Mouse (Mus musculus) hindbrain, embryonic 12.5 days (tissue): ENCODE data around the gene Cop1. TPM values are rescaled to one million over a fixed set of nuclear protein-coding genes. Genes with fewer than 3 reads are reported as not detected.

Source experiments
- ATAC-seq: fragments of 200-750 bp; cut with Nextera tagmentation; 2 replicates; pipeline ENCODE4 v1.8.0; 2017; ENCODE audit warnings: moderate TSS enrichment; ENCODE audit not compliant: low FRiP score
- H3K27ac ChIP-seq: fragments of 300-500 bp; sonication (generic); 2 replicates; pipeline ENCODE4 v1.5.1; 2016; ENCODE audit warnings: mild to moderate bottlenecking
- H3K27me3 ChIP-seq: fragments of 300-500 bp; sonication (generic); 2 replicates; pipeline ENCODE4 v1.6.1; 2016; ENCODE audit warnings: mild to moderate bottlenecking
- H3K36me3 ChIP-seq: fragments of 300-500 bp; sonication (generic); 2 replicates; pipeline ENCODE4 v1.6.1; 2016; ENCODE audit warnings: mild to moderate bottlenecking
- H3K4me1 ChIP-seq: fragments of 300-500 bp; sonication (generic); 2 replicates; pipeline ENCODE4 v1.6.1; 2016
- H3K4me2 ChIP-seq: fragments of 300-500 bp; sonication (generic); replicated peaks from 2 replicates; pipeline ENCODE4 v1.6.1; 2016; ENCODE audit warnings: mild to moderate bottlenecking
- H3K4me3 ChIP-seq: fragments of 300-500 bp; sonication (generic); 2 replicates; pipeline ENCODE4 v1.5.1; 2016; ENCODE audit warnings: mild to moderate bottlenecking
- H3K9ac ChIP-seq: fragments of 300-500 bp; sonication (generic); 2 replicates; pipeline ENCODE4 v1.6.1; 2016; ENCODE audit warnings: mild to moderate bottlenecking, moderate library complexity
- H3K9me3 ChIP-seq: fragments of 300-500 bp; sonication (generic); replicated peaks from 2 replicates; pipeline ENCODE4 v1.6.1; 2016; ENCODE audit warnings: mild to moderate bottlenecking
- WGBS: fragments of 180-500 bp; shearing (Covaris S2); methylation state at CpG from one replicate; pipeline ENCODE4 v1.1.7; 2016; 5-methylcytosine and 5-hydroxymethylcytosine counted together
- polyA plus RNA-seq: library from polyadenylated mRNA; unstranded; fragments of >200 nt; fragmentation: Nextera tagmentation; extraction: Ambion mirVana; gene quantifications from 2 replicates; pipeline ENCODE4 v1.2.1, GENCODE M21; 2016

The Cop1 gene
- polyA plus RNA-seq, 1 experiment from 2014 or later, result 151 TPM

- ATAC-seq, result no peak
- 73% methylated on average over 2 of the region's 2 CpGs for WGBS
- H3K4me3 ChIP-seq, result no peak overlapping the region
- H3K9me3 ChIP-seq, result no peaks in the 10 kb centered on the region
- H3K36me3 ChIP-seq, result 0 out of 2 replicates have a peak, but pooled peaks cover 5% of the 10 kb centered on the region
- no peaks in the 10 kb centered on the region for H3K27me3 ChIP-seq
- no peak overlapping the region for H3K27ac ChIP-seq
- H3K9ac ChIP-seq, result no peak overlapping the region
- H3K4me2 ChIP-seq, result no peak overlapping the region
- no peaks in the 10 kb centered on the region for H3K4me1 ChIP-seq
These were observed 81.5 kb downstream of the Cop1 start for GRCm38 (mm10) chr1:159313625-159314024.

- H3K27ac ChIP-seq, result no peak overlapping the region
- no peak overlapping the region for H3K4me2 ChIP-seq
- no peaks in the 10 kb centered on the region for H3K4me1 ChIP-seq
- H3K4me3 ChIP-seq, result no peak overlapping the region
- H3K9ac ChIP-seq, result no peak overlapping the region
- H3K36me3 ChIP-seq, result peaks cover 5% of the 10 kb centered on the region
- ATAC-seq, result no peak
- 82% methylated on average over 1 of the region's 1 CpGs for WGBS
- no peaks in the 10 kb centered on the region for H3K9me3 ChIP-seq
- H3K27me3 ChIP-seq, result no peaks in the 10 kb centered on the region
These were observed 90.5 kb downstream of the Cop1 start for GRCm38 (mm10) chr1:159322586-159322985.

GRCm38 (mm10) chr1:159331008-159331407 lies 98.9 kb downstream of the Cop1 start:
- H3K36me3 ChIP-seq, result peaks cover 29% of the 10 kb centered on the region
- WGBS, result 75% methylated on average over 4 of the region's 4 CpGs
- no peak for ATAC-seq
- no peak overlapping the region for H3K27ac ChIP-seq
- H3K4me2 ChIP-seq, result no peak overlapping the region
- H3K4me3 ChIP-seq, result no peak overlapping the region
- no peak overlapping the region for H3K9ac ChIP-seq
- no peaks in the 10 kb centered on the region for H3K27me3 ChIP-seq
- H3K9me3 ChIP-seq, result no peaks in the 10 kb centered on the region
- H3K4me1 ChIP-seq, result no peaks in the 10 kb centered on the region

GRCm38 (mm10) chr1:159334157-159334556 lies 102.0 kb downstream of the Cop1 start:
- Histone ChIP-seq H3K4me3 (no peak overlapping the region), H3K9ac (no peak overlapping the region), H3K36me3 (peaks cover 33% of the 10 kb centered on the region), H3K27ac (no peak overlapping the region), H3K4me1 (no peaks in the 10 kb centered on the region), H3K27me3 (no peaks in the 10 kb centered on the region), H3K4me2 (no peak overlapping the region), H3K9me3 (no peaks in the 10 kb centered on the region)
- ATAC-seq, result no peak
- 84% methylated on average over 4 of the region's 4 CpGs for WGBS

- H3K9ac ChIP-seq, result no peak overlapping the region
- H3K27me3 ChIP-seq, result no peaks in the 10 kb centered on the region
- WGBS, result 62% methylated on average over 2 of the region's 2 CpGs
- no peak for ATAC-seq
- no peak overlapping the region for H3K4me3 ChIP-seq
- no peaks in the 10 kb centered on the region for H3K4me1 ChIP-seq
- H3K4me2 ChIP-seq, result no peak overlapping the region
- H3K27ac ChIP-seq, result no peak overlapping the region
- H3K9me3 ChIP-seq, result no peaks in the 10 kb centered on the region
- peaks cover 25% of the 10 kb centered on the region for H3K36me3 ChIP-seq
These were observed 110.2 kb downstream of the Cop1 start for GRCm38 (mm10) chr1:159342355-159342754.

GRCm38 (mm10) chr1:159355027-159355570 lies 123.0 kb downstream of the Cop1 start:
- no peak overlapping the region for H3K4me2 ChIP-seq
- WGBS, result 91% methylated on average over 1 of the region's 1 CpGs

GRCm38 (mm10) chr1:159358713-159359112 lies 126.6 kb downstream of the Cop1 start:
- Histone ChIP-seq H3K9me3 (peaks cover 5% of the 10 kb centered on the region; the same call in 1 of the 2 replicates), H3K27ac (no peak overlapping the region), H3K4me3 (no peak overlapping the region), H3K27me3 (no peaks in the 10 kb centered on the region), H3K9ac (no peak overlapping the region), H3K36me3 (peaks cover 11% of the 10 kb centered on the region), H3K4me1 (no peaks in the 10 kb centered on the region), H3K4me2 (no peak overlapping the region)
- ATAC-seq, result no peak
- 68% methylated on average over 5 of the region's 5 CpGs for WGBS

More at GRCm38 (mm10) chr1:159355027-159355570, 123.0 kb downstream of the Cop1 start:
- Histone ChIP-seq H3K27me3 (no peaks in the 10 kb centered on the region), H3K9ac (no peak overlapping the region), H3K4me3 (no peak overlapping the region), H3K4me1 (no peaks in the 10 kb centered on the region), H3K36me3 (peaks cover 29% of the 10 kb centered on the region), H3K27ac (no peak overlapping the region), H3K9me3 (peaks cover 2% of the 10 kb centered on the region; the same call in 1 of the 2 replicates)
- ATAC-seq, result no peak

- no peaks in the 10 kb centered on the region for H3K27me3 ChIP-seq
- no peak overlapping the region for H3K9ac ChIP-seq
- WGBS, result 88% methylated on average over 4 of the region's 4 CpGs
- H3K4me2 ChIP-seq, result no peak overlapping the region
- H3K27ac ChIP-seq, result no peak overlapping the region
- H3K9me3 ChIP-seq, result no peaks in the 10 kb centered on the region
- ATAC-seq, result no peak
- no peaks in the 10 kb centered on the region for H3K4me1 ChIP-seq
- H3K4me3 ChIP-seq, result no peak overlapping the region
- no peaks in the 10 kb centered on the region for H3K36me3 ChIP-seq
These were observed 139.8 kb downstream of the Cop1 start for GRCm38 (mm10) chr1:159371881-159372390.

GRCm38 (mm10) chr1:159382218-159382617 lies 150.1 kb downstream of the Cop1 start:
- H3K27me3 ChIP-seq, result no peaks in the 10 kb centered on the region
- 62% methylated on average over 1 of the region's 1 CpGs for WGBS
- H3K4me2 ChIP-seq, result no peak overlapping the region
- no peak overlapping the region for H3K9ac ChIP-seq
- H3K4me3 ChIP-seq, result no peak overlapping the region
- no peak for ATAC-seq
- no peaks in the 10 kb centered on the region for H3K9me3 ChIP-seq
- H3K27ac ChIP-seq, result no peak overlapping the region
- H3K36me3 ChIP-seq, result no peaks in the 10 kb centered on the region
- H3K4me1 ChIP-seq, result no peaks in the 10 kb centered on the region

- WGBS, result 87% methylated on average over 2 of the region's 2 CpGs
- ATAC-seq, result no peak
- Histone ChIP-seq H3K9ac (no peak overlapping the region), H3K27ac (no peak overlapping the region), H3K9me3 (no peaks in the 10 kb centered on the region), H3K4me1 (no peaks in the 10 kb centered on the region), H3K4me2 (no peak overlapping the region), H3K36me3 (no peaks in the 10 kb centered on the region), H3K4me3 (no peak overlapping the region), H3K27me3 (no peaks in the 10 kb centered on the region)
These were observed 150.8 kb downstream of the Cop1 start for GRCm38 (mm10) chr1:159382916-159383315.

GRCm38 (mm10) chr1:159386458-159386857 lies 154.3 kb downstream of the Cop1 start:
- H3K4me3 ChIP-seq, result no peak overlapping the region
- no peak overlapping the region for H3K9ac ChIP-seq
- H3K27me3 ChIP-seq, result no peaks in the 10 kb centered on the region
- no peaks in the 10 kb centered on the region for H3K36me3 ChIP-seq
- H3K4me2 ChIP-seq, result no peak overlapping the region
- H3K27ac ChIP-seq, result no peak overlapping the region
- no peaks in the 10 kb centered on the region for H3K9me3 ChIP-seq
- H3K4me1 ChIP-seq, result no peaks in the 10 kb centered on the region
- no peak for ATAC-seq
- WGBS, result 61% methylated on average over 5 of the region's 5 CpGs

GRCm38 (mm10) chr1:159388565-159389024 lies 156.5 kb downstream of the Cop1 start:
- H3K36me3 ChIP-seq, result no peaks in the 10 kb centered on the region
- H3K27me3 ChIP-seq, result no peaks in the 10 kb centered on the region
- no peak overlapping the region for H3K4me3 ChIP-seq
- H3K9me3 ChIP-seq, result no peaks in the 10 kb centered on the region
- ATAC-seq, result peak; percentile 39
- H3K9ac ChIP-seq, result no peak overlapping the region
- H3K27ac ChIP-seq, result no peak overlapping the region
- 83% methylated on average over 13 of the region's 13 CpGs for WGBS
- H3K4me1 ChIP-seq, result peaks cover 10% of the 10 kb centered on the region
- no peak overlapping the region for H3K4me2 ChIP-seq

GRCm38 (mm10) chr1:159390049-159390448 lies 157.9 kb downstream of the Cop1 start:
- Histone ChIP-seq H3K27me3 (no peaks in the 10 kb centered on the region), H3K4me2 (no peak overlapping the region), H3K36me3 (no peaks in the 10 kb centered on the region), H3K9ac (no peak overlapping the region), H3K4me1 (peaks cover 10% of the 10 kb centered on the region), H3K9me3 (no peaks in the 10 kb centered on the region), H3K4me3 (no peak overlapping the region), H3K27ac (no peak overlapping the region)
- WGBS, result 22% methylated on average over 14 of the region's 14 CpGs
- ATAC-seq, result peak; percentile 41
